Mouse (Mus musculus) midbrain, embryonic 14.5 days (tissue): Measurements from ENCODE around the gene Agpat2. TPM values are rescaled to one million over a fixed set of nuclear protein-coding genes. Genes with fewer than 3 reads are reported as not detected.

Experiments used
- ATAC-seq: fragments of 200-750 bp; cut with Nextera tagmentation; 2 replicates; pipeline ENCODE4 v1.8.0; 2017; ENCODE audit warnings: moderate number of reproducible peaks, moderate library complexity; ENCODE audit not compliant: low FRiP score, low TSS enrichment
- DNase-seq: peaks from one replicate; pipeline ENCODE4 v3.0.0-alpha.2; 2015
- H3K27ac ChIP-seq: fragments of 300-500 bp; sonication (generic); replicated peaks from 2 replicates; pipeline ENCODE4 v1.5.1; 2014; ENCODE audit warnings: mild to moderate bottlenecking, low read depth, low read length, moderate library complexity
- H3K27me3 ChIP-seq: fragments of 300-500 bp; sonication (generic); 2 replicates; pipeline ENCODE4 v1.6.1; 2014; ENCODE audit warnings: low read length, control low read depth, mixed read lengths; ENCODE audit not compliant: control insufficient read depth, insufficient read depth
- H3K36me3 ChIP-seq: fragments of 300-500 bp; sonication (generic); 2 replicates; pipeline ENCODE4 v1.6.1; 2014; ENCODE audit warnings: low read length, control low read depth; ENCODE audit not compliant: control insufficient read depth, insufficient read depth
- H3K4me1 ChIP-seq: fragments of 300-500 bp; sonication (generic); 2 replicates; pipeline ENCODE4 v1.6.1; 2014; ENCODE audit warnings: mild to moderate bottlenecking, antibody characterized with exemption, low read length, control low read depth; ENCODE audit not compliant: control insufficient read depth, insufficient read depth
- H3K4me2 ChIP-seq: fragments of 300-500 bp; sonication (generic); 2 replicates; pipeline ENCODE4 v1.6.1; 2014; ENCODE audit warnings: mild to moderate bottlenecking, low read length, moderate library complexity
- H3K4me3 ChIP-seq: fragments of 300-500 bp; sonication (generic); replicated peaks from 2 replicates; pipeline ENCODE4 v1.5.1; 2014; ENCODE audit warnings: low read depth, low read length
- H3K9ac ChIP-seq: fragments of 300-500 bp; sonication (generic); replicated peaks from 2 replicates; pipeline ENCODE4 v1.6.1; 2014; ENCODE audit warnings: mild to moderate bottlenecking, low read length, moderate library complexity
- H3K9me3 ChIP-seq: fragments of 300-500 bp; sonication (generic); 2 replicates; pipeline ENCODE4 v1.6.1; 2016; ENCODE audit warnings: low read length, control low read depth, mixed read lengths; ENCODE audit not compliant: control insufficient read depth
- WGBS: fragments of 180-500 bp; shearing (Covaris S2); extraction: QIAGEN DNeasy Blood & Tissue Kit; methylation state at CpG from one replicate; pipeline ENCODE4 v1.1.7; 2014; 5-methylcytosine and 5-hydroxymethylcytosine counted together
- polyA plus RNA-seq: library from polyadenylated mRNA; unstranded; fragments of >200 nt; fragmentation: Nextera tagmentation; extraction: Ambion mirVana; gene quantifications from 2 replicates; pipeline ENCODE4 v1.2.1, GENCODE M21; 2014

The Agpat2 gene
- polyA plus RNA-seq, 1 experiment from 2014 or later = 3.8 TPM

GRCm38 (mm10) chr2:26615459-26616124 lies 11.4 kb upstream of the Agpat2 start:
- Histone ChIP-seq H3K9me3 (no peaks in the 10 kb centered on the region), H3K36me3 (no peaks in the 10 kb centered on the region), H3K9ac (no peak overlapping the region), H3K4me1 (no peaks in the 10 kb centered on the region), H3K27me3 (no peaks in the 10 kb centered on the region), H3K27ac (no peak overlapping the region), H3K4me3 (no peak overlapping the region), H3K4me2 (no peak overlapping the region)
- no peak for ATAC-seq
- no peak for DNase-seq
- 83% methylated on average over 4 of the region's 4 CpGs for WGBS

GRCm38 (mm10) chr2:26614903-26615302 lies 10.7 kb upstream of the Agpat2 start:
- DNase-seq (no peak), ATAC-seq (no peak)
- Histone ChIP-seq H3K4me2 (no peak overlapping the region), H3K27me3 (no peaks in the 10 kb centered on the region), H3K4me3 (no peak overlapping the region), H3K27ac (no peak overlapping the region), H3K9me3 (no peaks in the 10 kb centered on the region), H3K4me1 (no peaks in the 10 kb centered on the region), H3K36me3 (no peaks in the 10 kb centered on the region), H3K9ac (no peak overlapping the region)
- WGBS = 82% methylated on average over 5 of the region's 5 CpGs

- no peak for ATAC-seq
- no peak for DNase-seq
- no peak overlapping the region for H3K9ac ChIP-seq
- H3K27ac ChIP-seq = no peak overlapping the region
- no peaks in the 10 kb centered on the region for H3K9me3 ChIP-seq
- H3K27me3 ChIP-seq = no peaks in the 10 kb centered on the region
- no peak overlapping the region for H3K4me3 ChIP-seq
- H3K36me3 ChIP-seq = no peaks in the 10 kb centered on the region
- no peaks in the 10 kb centered on the region for H3K4me1 ChIP-seq
- no peak overlapping the region for H3K4me2 ChIP-seq
Measured at GRCm38 (mm10) chr2:26611896-26612295, 7.7 kb upstream of the Agpat2 start.

GRCm38 (mm10) chr2:26611054-26611453 lies 6.8 kb upstream of the Agpat2 start:
- Histone ChIP-seq H3K9ac (no peak overlapping the region), H3K27me3 (no peaks in the 10 kb centered on the region), H3K27ac (no peak overlapping the region), H3K4me2 (no peak overlapping the region), H3K4me1 (no peaks in the 10 kb centered on the region), H3K4me3 (no peak overlapping the region), H3K9me3 (no peaks in the 10 kb centered on the region), H3K36me3 (no peaks in the 10 kb centered on the region)
- ATAC-seq = no peak
- no peak for DNase-seq

- H3K9ac ChIP-seq = no peak overlapping the region
- H3K4me3 ChIP-seq = no peak overlapping the region
- no peaks in the 10 kb centered on the region for H3K4me1 ChIP-seq
- DNase-seq = no peak
- 68% methylated on average over 3 of the region's 3 CpGs for WGBS
- no peaks in the 10 kb centered on the region for H3K36me3 ChIP-seq
- H3K27ac ChIP-seq = no peak overlapping the region
- H3K4me2 ChIP-seq = no peak overlapping the region
- no peaks in the 10 kb centered on the region for H3K27me3 ChIP-seq
- H3K9me3 ChIP-seq = no peaks in the 10 kb centered on the region
- ATAC-seq = no peak
Measured at GRCm38 (mm10) chr2:26610526-26610925, 6.3 kb upstream of the Agpat2 start.

GRCm38 (mm10) chr2:26609261-26609661 lies 5.0 kb upstream of the Agpat2 start:
- H3K4me1 ChIP-seq = no peaks in the 10 kb centered on the region
- DNase-seq = no peak
- no peak overlapping the region for H3K27ac ChIP-seq
- ATAC-seq = no peak
- no peak overlapping the region for H3K9ac ChIP-seq
- H3K4me3 ChIP-seq = no peak overlapping the region
- no peaks in the 10 kb centered on the region for H3K9me3 ChIP-seq
- no peak overlapping the region for H3K4me2 ChIP-seq
- no peaks in the 10 kb centered on the region for H3K36me3 ChIP-seq
- peaks cover 7% of the 10 kb centered on the region; the same call in 1 of the 2 replicates for H3K27me3 ChIP-seq

- no peaks in the 10 kb centered on the region for H3K36me3 ChIP-seq
- H3K27me3 ChIP-seq = peaks cover 10% of the 10 kb centered on the region
- no peaks in the 10 kb centered on the region for H3K9me3 ChIP-seq
- H3K27ac ChIP-seq = no peak overlapping the region
- H3K4me3 ChIP-seq = no peak overlapping the region
- DNase-seq (no peak), ATAC-seq (no peak)
- 0 out of 2 replicates have a peak, but pooled peaks cover under 1% of the 10 kb centered on the region for H3K4me1 ChIP-seq
- no peak overlapping the region for H3K4me2 ChIP-seq
- H3K9ac ChIP-seq = no peak overlapping the region
Measured at GRCm38 (mm10) chr2:26608781-26609180, 4.6 kb upstream of the Agpat2 start.

- 62% methylated on average over 6 of the region's 6 CpGs for WGBS
- no peak overlapping the region for H3K4me2 ChIP-seq
- H3K27ac ChIP-seq = no peak overlapping the region
- ATAC-seq (no peak), DNase-seq (peak; percentile 16)
- H3K9ac ChIP-seq = no peak overlapping the region
- H3K4me3 ChIP-seq = no peak overlapping the region
- H3K36me3 ChIP-seq = no peaks in the 10 kb centered on the region
- 0 out of 2 replicates have a peak, but pooled peaks cover 5% of the 10 kb centered on the region for H3K4me1 ChIP-seq
- no peaks in the 10 kb centered on the region for H3K9me3 ChIP-seq
- peaks cover 23% of the 10 kb centered on the region for H3K27me3 ChIP-seq
Measured at GRCm38 (mm10) chr2:26607056-26607910, 3.1 kb upstream of the Agpat2 start.

- no peak overlapping the region for H3K4me3 ChIP-seq
- H3K9me3 ChIP-seq = no peaks in the 10 kb centered on the region
- peaks cover 23% of the 10 kb centered on the region for H3K27me3 ChIP-seq
- 0 out of 2 replicates have a peak, but pooled peaks cover 5% of the 10 kb centered on the region for H3K4me1 ChIP-seq
- H3K36me3 ChIP-seq = no peaks in the 10 kb centered on the region
- no peak for DNase-seq
- H3K4me2 ChIP-seq = no peak overlapping the region
- WGBS = 81% methylated on average over 3 of the region's 3 CpGs
- H3K9ac ChIP-seq = no peak overlapping the region
- H3K27ac ChIP-seq = no peak overlapping the region
- ATAC-seq = no peak
Measured at GRCm38 (mm10) chr2:26606579-26606978, 2.4 kb upstream of the Agpat2 start.
